Mouse (Mus musculus) hindbrain, embryonic 14.5 days (tissue): ENCODE results near the gene Mei1. TPM values are rescaled to one million over a fixed set of nuclear protein-coding genes. Genes with fewer than 3 reads are reported as not detected.

Experiments
- ATAC-seq: fragments of 200-750 bp; cut with Nextera tagmentation; 2 replicates; pipeline ENCODE4 v1.8.0; 2017; ENCODE audit warnings: moderate number of reproducible peaks, mild to moderate bottlenecking, moderate TSS enrichment, moderate library complexity; ENCODE audit not compliant: low FRiP score
- DNase-seq: peaks from one replicate; pipeline ENCODE4 v3.0.0-alpha.2; 2015; ENCODE audit warnings: low spot score
- H3K27ac ChIP-seq: fragments of 300-500 bp; sonication (generic); 2 replicates; pipeline ENCODE4 v1.5.1; 2014; ENCODE audit warnings: mild to moderate bottlenecking, moderate library complexity
- H3K27me3 ChIP-seq: fragments of 300-500 bp; sonication (generic); 2 replicates; pipeline ENCODE4 v1.6.1; 2014; ENCODE audit warnings: mild to moderate bottlenecking, low read length, mixed read lengths; ENCODE audit not compliant: control insufficient read depth, insufficient read depth
- H3K36me3 ChIP-seq: fragments of 300-500 bp; sonication (generic); replicated peaks from 2 replicates; pipeline ENCODE4 v1.6.1; 2014; ENCODE audit not compliant: control insufficient read depth, insufficient read depth
- H3K4me1 ChIP-seq: fragments of 300-500 bp; sonication (generic); replicated peaks from 2 replicates; pipeline ENCODE4 v1.6.1; 2014; ENCODE audit warnings: antibody characterized with exemption, low read length, mixed read lengths; ENCODE audit not compliant: control insufficient read depth, insufficient read depth
- H3K4me2 ChIP-seq: fragments of 300-500 bp; sonication (generic); replicated peaks from 2 replicates; pipeline ENCODE4 v1.6.1; 2014; ENCODE audit warnings: mild to moderate bottlenecking, moderate library complexity
- H3K4me3 ChIP-seq: fragments of 300-500 bp; sonication (generic); replicated peaks from 2 replicates; pipeline ENCODE4 v1.5.1; 2014; ENCODE audit warnings: mild to moderate bottlenecking, low read length
- H3K9ac ChIP-seq: fragments of 300-500 bp; sonication (generic); 2 replicates; pipeline ENCODE4 v1.6.1; 2014
- H3K9me3 ChIP-seq: fragments of 300-500 bp; sonication (generic); 2 replicates; pipeline ENCODE4 v1.6.1; 2016; ENCODE audit warnings: low read length; ENCODE audit not compliant: control insufficient read depth
- WGBS: fragments of 180-500 bp; shearing (Covaris S2); extraction: QIAGEN DNeasy Blood & Tissue Kit; methylation state at CpG from one replicate; pipeline ENCODE4 v1.1.7; 2014; 5-methylcytosine and 5-hydroxymethylcytosine counted together
- polyA plus RNA-seq: library from polyadenylated mRNA; unstranded; fragments of >200 nt; fragmentation: Nextera tagmentation; extraction: Ambion mirVana; gene quantifications from 2 replicates; pipeline ENCODE4 v1.2.1, GENCODE M21; 2014

Gene Mei1
- polyA plus RNA-seq, 1 experiment from 2014 or later: 0.09 TPM

DNA sequence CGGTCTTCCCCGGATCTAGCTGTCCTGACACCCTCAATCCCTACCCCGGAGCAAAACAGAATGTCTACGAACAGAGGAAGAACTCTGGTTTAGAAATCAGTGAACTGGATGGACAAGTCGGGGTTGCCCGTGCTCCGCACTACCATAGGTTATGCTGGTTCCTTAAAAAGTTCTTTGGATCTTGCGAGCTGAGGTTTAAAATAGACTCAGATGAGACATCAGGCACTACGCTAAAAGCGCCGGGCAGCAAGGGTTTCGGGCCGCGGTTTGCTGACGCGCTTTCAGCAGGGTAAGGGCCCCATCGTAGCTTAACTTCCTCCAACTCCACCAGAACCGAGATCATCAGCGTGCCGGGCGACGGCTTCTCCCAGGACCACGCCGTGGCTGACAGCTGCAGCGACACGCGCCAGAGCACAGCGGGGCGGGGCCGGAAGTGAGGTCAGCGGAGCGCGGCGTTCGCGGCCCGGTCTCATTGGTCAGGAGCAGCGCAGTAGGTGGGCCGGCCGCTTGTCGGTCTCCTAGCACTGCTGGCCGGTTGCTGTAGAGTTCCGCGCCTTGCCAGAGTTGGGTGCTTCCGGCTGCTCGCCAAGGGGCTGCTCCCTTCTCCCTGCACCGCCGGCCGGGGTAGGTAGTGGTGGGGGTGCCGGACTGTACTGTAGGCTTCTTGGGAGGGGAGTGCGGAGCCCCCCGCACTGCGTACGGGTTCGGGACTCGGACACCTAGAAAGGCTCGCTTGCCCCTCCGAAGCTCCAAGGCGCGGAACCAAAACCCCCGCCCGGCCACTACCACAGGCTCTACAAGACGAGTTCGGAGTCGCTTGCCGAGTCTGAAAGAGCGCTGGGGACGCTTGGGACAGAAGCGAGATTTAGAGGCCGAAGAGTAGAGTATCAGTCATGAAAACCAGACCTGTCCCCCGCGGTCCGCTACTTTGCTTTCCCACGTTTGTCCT, 57.9 kb downstream of the Mei1 start, which contains the start of gene Ccdc134:
TSS of gene Ccdc134 (plus strand) at position 497 of the 949 bp plus-strand sequence.
- WGBS: 1% methylated on average over 74 of the region's 74 CpGs
- H3K4me2 ChIP-seq: peak within 1 kb of the TSS; percentile 95
- peaks cover 13% of the 10 kb centered on the region for H3K4me1 ChIP-seq
- DNase-seq (peak; percentile 98), ATAC-seq (peak; percentile 98)
- H3K36me3 ChIP-seq: peaks cover 3% of the 10 kb centered on the region; the same call in 1 of the 2 replicates
- H3K9ac ChIP-seq: peak within 1 kb of the TSS; percentile 76
- H3K27ac ChIP-seq: peak within 1 kb of the TSS; percentile 73
- H3K4me3 ChIP-seq: peak within 1 kb of the TSS; percentile 86
- H3K27me3 ChIP-seq: no peaks in the 10 kb centered on the region
- H3K9me3 ChIP-seq: no peaks in the 10 kb centered on the region

DNA sequence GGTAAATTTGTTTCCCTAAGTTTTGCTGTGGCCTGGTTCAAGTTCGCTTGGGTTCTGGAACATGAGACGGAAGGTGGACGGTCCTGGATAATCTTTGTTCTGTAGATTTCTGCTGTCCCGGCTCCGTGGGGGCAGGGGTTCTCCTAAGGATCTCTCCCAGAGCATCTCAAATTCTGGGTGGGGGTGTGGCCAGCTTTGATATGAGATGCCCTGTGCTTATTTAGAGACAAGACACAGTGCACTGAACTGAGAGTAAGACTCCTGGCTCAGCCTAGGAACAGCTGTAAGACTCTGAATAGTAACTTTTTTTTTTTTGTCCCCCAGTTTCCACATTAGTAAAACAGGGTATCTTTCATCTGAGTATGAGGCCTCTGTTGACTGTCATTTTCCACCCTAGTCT, 58.6 kb downstream of the Mei1 start:
- Histone ChIP-seq H3K9ac (peak overlapping the region; percentile 76), H3K4me2 (peak overlapping the region; percentile 95), H3K27me3 (no peaks in the 10 kb centered on the region), H3K4me1 (peaks cover 13% of the 10 kb centered on the region), H3K9me3 (no peaks in the 10 kb centered on the region), H3K27ac (0 out of 2 replicates have a peak overlapping the region, but pooled peaks have one; percentile 73), H3K36me3 (peaks cover 8% of the 10 kb centered on the region; the same call in 1 of the 2 replicates), H3K4me3 (peak overlapping the region; percentile 86)
- DNase-seq (no peak), ATAC-seq (no peak)
- 1% methylated on average over 5 of the region's 5 CpGs for WGBS

- H3K36me3 ChIP-seq: peaks cover 9% of the 10 kb centered on the region; the same call in 1 of the 2 replicates
- H3K27ac ChIP-seq: no peak overlapping the region
- peaks cover 13% of the 10 kb centered on the region for H3K4me1 ChIP-seq
- H3K4me3 ChIP-seq: no peak overlapping the region
- ATAC-seq (no peak), DNase-seq (no peak)
- no peaks in the 10 kb centered on the region for H3K27me3 ChIP-seq
- no peak overlapping the region for H3K9ac ChIP-seq
- H3K4me2 ChIP-seq: no peak overlapping the region
- H3K9me3 ChIP-seq: no peaks in the 10 kb centered on the region
- 66% methylated on average over 7 of the region's 7 CpGs for WGBS
Measured at GRCm38 (mm10) chr15:82130599-82130998, 60.8 kb downstream of the Mei1 start.

DNA sequence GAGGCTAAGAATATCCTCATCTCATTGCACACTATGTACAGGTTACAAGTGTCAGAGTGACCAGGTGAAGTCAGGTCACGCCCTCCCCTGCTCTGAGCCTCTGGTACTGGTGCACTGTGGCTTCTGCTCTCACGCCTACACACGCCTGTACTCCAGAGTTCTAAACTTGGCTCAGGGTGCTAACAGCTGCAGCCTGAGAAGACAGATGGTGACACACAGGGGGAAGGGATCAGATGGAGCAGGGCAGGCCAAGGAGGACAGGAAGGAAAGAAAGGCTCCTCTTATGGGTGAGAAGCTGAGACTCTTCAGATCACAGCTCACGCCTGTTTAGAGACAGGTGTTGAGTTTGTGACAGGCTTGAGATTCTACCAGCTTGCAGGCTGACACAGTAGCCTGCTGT, 65.6 kb downstream of the Mei1 start:
- H3K9ac ChIP-seq: no peak overlapping the region
- H3K27ac ChIP-seq: no peak overlapping the region
- no peaks in the 10 kb centered on the region for H3K27me3 ChIP-seq
- ATAC-seq (no peak), DNase-seq (no peak)
- no peaks in the 10 kb centered on the region for H3K4me1 ChIP-seq
- no peaks in the 10 kb centered on the region for H3K9me3 ChIP-seq
- H3K4me3 ChIP-seq: no peak overlapping the region
- WGBS: 83% methylated on average over 4 of the region's 4 CpGs
- no peak overlapping the region for H3K4me2 ChIP-seq
- H3K36me3 ChIP-seq: peaks cover 9% of the 10 kb centered on the region; the same call in 1 of the 2 replicates

DNA sequence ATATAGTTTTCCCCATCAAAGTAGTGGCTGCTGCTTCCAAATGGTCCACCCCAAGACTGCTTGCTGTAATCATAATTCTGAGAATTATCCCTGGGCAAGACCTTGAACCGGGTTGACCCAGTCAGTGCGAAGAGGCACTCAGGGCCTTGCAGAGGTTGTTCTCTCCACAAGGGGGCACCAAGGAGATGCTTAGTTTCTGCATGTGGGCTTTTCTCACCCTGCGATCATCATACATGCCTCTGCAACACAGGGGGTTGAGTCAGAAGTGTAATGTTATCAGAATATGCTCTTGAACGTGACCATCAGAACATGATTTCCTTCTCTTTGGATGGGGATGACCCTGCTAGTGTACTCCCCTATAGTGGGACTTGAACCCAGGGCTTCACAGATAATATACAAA, 68.8 kb downstream of the Mei1 start:
- no peak for ATAC-seq

GRCm38 (mm10) chr15:82139196-82139595, 69.4 kb downstream of the Mei1 start:
- no peak overlapping the region for H3K9ac ChIP-seq
- no peaks in the 10 kb centered on the region for H3K9me3 ChIP-seq
- H3K4me1 ChIP-seq: no peaks in the 10 kb centered on the region; the same call in 1 of the 2 replicates
- no peak for ATAC-seq
- peaks cover 7% of the 10 kb centered on the region for H3K36me3 ChIP-seq
- 93% methylated on average over 8 of the region's 8 CpGs for WGBS
- H3K27ac ChIP-seq: no peak overlapping the region
- no peak overlapping the region for H3K4me2 ChIP-seq
- H3K4me3 ChIP-seq: no peak overlapping the region
- no peak for DNase-seq
- H3K27me3 ChIP-seq: no peaks in the 10 kb centered on the region

More for the DNA sequence above, 68.8 kb downstream of the Mei1 start:
- WGBS: 46% methylated on average over 4 of the region's 4 CpGs
- H3K9ac ChIP-seq: no peak overlapping the region
- no peak overlapping the region for H3K4me3 ChIP-seq
- peak; percentile 63 for DNase-seq
- H3K27me3 ChIP-seq: no peaks in the 10 kb centered on the region
- H3K4me2 ChIP-seq: no peak overlapping the region
- H3K9me3 ChIP-seq: no peaks in the 10 kb centered on the region
- peaks cover 7% of the 10 kb centered on the region for H3K36me3 ChIP-seq
- no peaks in the 10 kb centered on the region for H3K4me1 ChIP-seq
- H3K27ac ChIP-seq: no peak overlapping the region

GRCm38 (mm10) chr15:82140355-82140754, 70.6 kb downstream of the Mei1 start:
- Histone ChIP-seq H3K36me3 (peaks cover 7% of the 10 kb centered on the region), H3K27me3 (no peaks in the 10 kb centered on the region), H3K9ac (no peak overlapping the region), H3K27ac (no peak overlapping the region), H3K4me2 (no peak overlapping the region), H3K4me3 (no peak overlapping the region), H3K9me3 (no peaks in the 10 kb centered on the region), H3K4me1 (no peaks in the 10 kb centered on the region; the same call in 1 of the 2 replicates)
- 90% methylated on average over 3 of the region's 3 CpGs for WGBS
- DNase-seq (no peak), ATAC-seq (no peak)

DNA sequence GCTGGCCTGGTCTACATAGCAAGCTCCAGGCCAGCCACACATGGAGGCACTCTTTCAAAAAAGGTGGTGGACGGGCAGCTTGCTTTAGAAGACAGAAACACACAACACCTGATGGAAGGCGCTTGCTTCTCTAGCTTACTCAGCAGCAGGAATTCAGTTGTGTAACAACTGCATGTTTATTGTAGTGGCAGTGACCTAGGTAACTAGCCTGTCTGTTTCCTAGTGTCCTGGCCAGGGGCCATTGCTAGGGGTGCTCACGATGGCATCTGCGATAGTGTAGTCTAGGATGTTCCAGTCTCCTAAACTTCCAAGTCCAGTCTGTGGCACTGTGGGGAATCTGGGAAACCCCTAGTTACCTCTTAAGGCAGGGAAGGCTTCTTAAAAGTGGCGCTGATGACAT, 74.4 kb downstream of the Mei1 start:
- Histone ChIP-seq H3K4me3 (no peak overlapping the region), H3K4me1 (peaks cover 21% of the 10 kb centered on the region), H3K9ac (no peak overlapping the region), H3K27me3 (no peaks in the 10 kb centered on the region), H3K27ac (peak overlapping the region; percentile 99), H3K36me3 (peaks cover 7% of the 10 kb centered on the region), H3K4me2 (no peak overlapping the region), H3K9me3 (no peaks in the 10 kb centered on the region)
- WGBS: 81% methylated on average over 5 of the region's 5 CpGs
- ATAC-seq: no peak
- no peak for DNase-seq

DNA sequence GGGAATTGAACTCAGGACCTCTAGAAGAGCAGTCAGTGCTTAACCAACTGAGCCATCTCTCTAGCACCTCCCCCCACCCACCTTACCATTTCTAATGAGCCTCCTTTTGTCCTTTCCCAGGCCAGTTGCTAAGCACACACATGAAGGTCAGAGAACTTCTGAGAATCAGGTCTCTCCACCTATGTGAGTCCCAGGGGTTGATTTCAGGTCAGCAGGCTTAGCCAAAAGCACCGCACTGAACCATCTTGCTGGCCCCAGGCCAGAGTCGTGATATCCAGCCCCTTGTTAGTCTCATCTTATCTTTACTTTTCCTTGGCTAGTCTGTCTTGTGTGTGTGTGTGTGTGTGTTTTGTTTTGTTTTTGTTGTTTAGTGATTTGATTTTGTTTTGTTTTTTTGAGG, 75.6 kb downstream of the Mei1 start:
- H3K9ac ChIP-seq: no peak overlapping the region
- ATAC-seq: no peak
- WGBS: 33% methylated on average over 2 of the region's 2 CpGs

More for the DNA sequence above, 75.6 kb downstream of the Mei1 start:
- H3K4me1 ChIP-seq: peaks cover 29% of the 10 kb centered on the region
- H3K9me3 ChIP-seq: no peaks in the 10 kb centered on the region
- no peak overlapping the region for H3K4me3 ChIP-seq
- H3K27me3 ChIP-seq: no peaks in the 10 kb centered on the region
- peak overlapping the region; percentile 99 for H3K27ac ChIP-seq
- no peak for DNase-seq
- no peak overlapping the region for H3K4me2 ChIP-seq
- H3K36me3 ChIP-seq: peaks cover 7% of the 10 kb centered on the region
